Mouse (Mus musculus) liver, embryonic 14.5 days (tissue): ENCODE data around the gene Olfr1291-ps1.

Experiments
- CTCF ChIP-seq: IDR thresholded peaks from 2 replicates; pipeline ENCODE4 v1.5.1; 2016; ENCODE audit warnings: antibody characterized with exemption, low read depth, control low read depth
- EP300 ChIP-seq: IDR thresholded peaks from 2 replicates; pipeline ENCODE4 v1.6.1; 2016; ENCODE audit warnings: antibody characterized with exemption, low read depth

DNA sequence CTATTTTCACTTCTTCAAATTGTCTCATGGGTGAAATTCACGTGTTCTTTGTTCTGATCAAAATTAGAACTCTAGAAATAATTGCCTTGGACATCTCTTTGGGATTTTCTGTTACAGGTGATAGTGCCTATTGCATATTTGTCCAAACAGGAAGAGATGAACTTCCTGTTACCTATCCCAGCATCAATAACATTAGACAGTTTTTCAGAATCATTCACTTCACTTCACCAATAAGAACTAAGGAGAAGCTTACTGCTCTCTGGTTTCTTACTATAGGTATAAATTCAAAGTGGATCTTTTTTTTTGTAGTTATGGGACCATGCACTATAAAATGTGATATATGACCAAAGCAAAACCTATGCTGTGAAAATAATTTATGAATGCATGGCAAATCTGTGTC, 43.2 kb downstream of the Olfr1291-ps1 start, which contains the start of gene Olfr1294:
- TF ChIP-seq CTCF: no peak
- no peak for TF ChIP-seq EP300
